Mouse (Mus musculus) frontal cortex, postnatal 14 days (tissue): ENCODE results near the gene Gm3604.
A peak's percentile ranks its signal among the peaks of the same experiment; 100 is the strongest.
"Not testable (repeated sequence)": the region's sequence is repeated elsewhere in the genome, so short reads cannot be mapped to it uniquely, and the experiment has no call there.

ENCODE experiments used
- DNase-seq, 2 experiments: peaks; one replicate each; pipeline ENCODE4 v3.0.0; 2022; ENCODE audit warnings: low spot score in 2 of 2

Gene Gm3604

GRCm38 (mm10) chr13:62382952-62383351 is at the start of gene Gm3604:
Gene Gm3604 (minus strand): TSS chr13:62383177.
- peak in 1 of 2 experiments; percentile 9 for DNase-seq

DNA sequence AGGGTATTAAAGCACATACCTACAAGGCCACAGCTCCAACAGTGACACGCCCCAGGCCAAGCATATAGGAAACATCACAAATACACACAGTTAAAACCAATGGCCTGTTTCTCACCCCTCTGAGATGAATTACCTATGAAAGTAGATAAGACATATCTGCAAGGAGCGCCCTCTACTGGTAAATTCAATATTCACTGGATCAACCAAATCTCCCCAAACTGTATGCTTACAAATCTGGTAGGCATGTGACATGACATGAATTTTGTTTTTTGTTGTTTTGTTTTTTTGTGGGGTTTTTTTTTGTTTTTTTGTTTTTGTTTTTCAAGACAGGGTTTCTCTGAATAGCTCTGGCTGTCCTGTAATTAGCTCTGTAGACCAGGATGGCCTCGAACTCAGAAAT is 16.2 kb upstream of the Gm3604 start:
- DNase-seq: not testable (repeated sequence)

DNA sequence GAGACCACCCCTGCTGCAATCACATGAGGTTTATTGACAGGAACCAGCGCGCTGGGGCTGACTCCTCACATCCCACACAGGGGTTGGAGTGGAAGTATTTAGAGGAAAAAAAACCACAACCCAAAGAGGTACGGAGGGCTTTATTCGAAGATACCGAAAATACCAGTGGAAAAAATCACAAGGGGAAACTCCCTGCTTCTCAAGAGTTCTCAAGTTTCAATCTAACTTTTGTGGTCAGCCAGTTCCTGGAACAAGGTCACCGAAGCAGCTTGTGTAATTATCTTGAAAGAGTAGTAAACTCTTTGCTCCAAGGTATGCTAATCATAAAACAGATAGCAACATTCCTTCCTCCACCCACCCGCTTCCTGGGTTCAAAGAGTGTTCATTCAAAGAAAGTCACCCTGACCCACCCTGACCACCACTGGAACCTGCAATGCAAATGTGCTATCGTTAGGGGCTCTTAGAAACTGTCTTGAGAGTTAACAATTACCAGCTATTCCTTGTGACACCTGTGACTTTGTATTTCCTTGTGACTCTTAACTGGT is 7.2 kb upstream of the Gm3604 start:
- DNase-seq: not testable (repeated sequence)

DNA sequence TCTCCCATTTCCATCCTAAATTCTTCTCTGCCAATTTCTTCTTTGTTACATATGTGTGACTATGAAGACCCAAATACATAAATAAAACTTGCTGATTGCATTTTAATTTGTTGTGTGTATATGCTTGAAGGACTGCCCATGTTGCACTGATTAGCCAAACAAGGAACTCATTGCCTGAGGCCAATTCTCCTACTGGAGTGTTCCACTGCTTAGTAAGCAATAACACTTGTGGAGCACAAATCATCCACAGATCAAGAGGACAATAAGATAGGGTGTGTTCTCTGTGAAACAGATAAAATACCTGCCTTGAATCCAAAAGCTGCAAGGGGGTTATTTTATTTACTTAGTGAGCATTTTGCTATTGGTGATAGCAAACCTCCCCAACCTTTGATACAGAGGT is 51.2 kb downstream of the Gm3604 start:
- DNase-seq: no peak

DNA sequence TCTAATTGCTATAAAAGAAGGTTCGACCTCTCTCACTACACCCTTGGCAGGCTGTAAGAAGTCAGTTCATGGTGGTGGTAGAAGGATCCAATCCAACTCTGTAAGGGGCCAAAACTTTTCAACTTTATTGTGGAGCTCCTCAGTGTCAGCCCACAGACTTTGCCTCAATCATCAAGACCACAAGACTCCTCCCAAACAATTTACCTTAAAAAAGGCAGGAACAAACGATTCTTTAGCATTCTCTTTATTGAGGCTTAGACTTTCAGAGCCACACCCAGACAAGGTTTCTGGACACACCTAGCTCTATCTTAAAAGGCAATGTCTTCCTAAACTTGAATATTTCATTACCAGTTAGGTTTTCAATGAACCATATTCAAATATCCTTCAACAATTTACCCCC is 51.6 kb downstream of the Gm3604 start:
- no peak for DNase-seq
